Mouse (Mus musculus): Measurements from ENCODE around the gene Tead1. TPM values are rescaled to one million over a fixed set of nuclear protein-coding genes. Genes with fewer than 3 reads are reported as not detected.

The Tead1 gene
- total RNA-seq, 4 experiments from 2014 or later = 12.3 to 13.5 (median 12.6) TPM

- no peak for DNase-seq (ENCODE audit: low spot score in 2 of 2)
These were observed 96.7 kb downstream of the Tead1 start for GRCm38 (mm10) chr7:112775816-112776215.

- no peak for DNase-seq (ENCODE audit: low spot score in 2 of 2)
These were observed 97.6 kb downstream of the Tead1 start for GRCm38 (mm10) chr7:112776670-112777069.

- DNase-seq (ENCODE audit: low spot score in 2 of 2) = no peak
These were observed 100.5 kb downstream of the Tead1 start for GRCm38 (mm10) chr7:112779636-112780035.

GRCm38 (mm10) chr7:112780910-112781309, 101.8 kb downstream of the Tead1 start:
- no peak for DNase-seq (ENCODE audit: low spot score in 2 of 2)

GRCm38 (mm10) chr7:112781987-112782386, 102.9 kb downstream of the Tead1 start:
- no peak for DNase-seq (ENCODE audit: low spot score in 2 of 2)

GRCm38 (mm10) chr7:112784278-112784677, 105.2 kb downstream of the Tead1 start:
- no peak for DNase-seq (ENCODE audit: low spot score in 2 of 2)

GRCm38 (mm10) chr7:112785271-112785670, 106.2 kb downstream of the Tead1 start:
- DNase-seq (ENCODE audit: low spot score in 2 of 2) = no peak

- no peak for DNase-seq (ENCODE audit: low spot score in 2 of 2)
These were observed 107.6 kb downstream of the Tead1 start for GRCm38 (mm10) chr7:112786556-112787225.

- no peak for DNase-seq (ENCODE audit: low spot score in 2 of 2)
These were observed 108.2 kb downstream of the Tead1 start for GRCm38 (mm10) chr7:112787281-112787680.

- DNase-seq (ENCODE audit: low spot score in 2 of 2) = no peak
These were observed 109.2 kb downstream of the Tead1 start for GRCm38 (mm10) chr7:112788321-112788751.

- DNase-seq (ENCODE audit: low spot score in 2 of 2) = no peak
These were observed 110.6 kb downstream of the Tead1 start for GRCm38 (mm10) chr7:112789693-112790092.

GRCm38 (mm10) chr7:112790334-112790733, 111.2 kb downstream of the Tead1 start:
- DNase-seq (ENCODE audit: low spot score in 2 of 2) = no peak

- no peak for DNase-seq (ENCODE audit: low spot score in 2 of 2)
These were observed 113.6 kb downstream of the Tead1 start for GRCm38 (mm10) chr7:112792679-112793078.

- DNase-seq (ENCODE audit: low spot score in 2 of 2) = no peak
These were observed 114.8 kb downstream of the Tead1 start for GRCm38 (mm10) chr7:112793903-112794302.

- no peak for DNase-seq (ENCODE audit: low spot score in 2 of 2)
These were observed 115.4 kb downstream of the Tead1 start for GRCm38 (mm10) chr7:112794481-112794880.

GRCm38 (mm10) chr7:112797526-112798321, 118.6 kb downstream of the Tead1 start:
- DNase-seq (ENCODE audit: low spot score in 2 of 2) = no peak

GRCm38 (mm10) chr7:112801706-112802105, 122.6 kb downstream of the Tead1 start:
- DNase-seq (ENCODE audit: low spot score in 2 of 2) = no peak

GRCm38 (mm10) chr7:112806718-112807400, 127.7 kb downstream of the Tead1 start:
- no peak for DNase-seq (ENCODE audit: low spot score in 2 of 2)

- DNase-seq (ENCODE audit: low spot score in 2 of 2) = no peak
These were observed 128.3 kb downstream of the Tead1 start for GRCm38 (mm10) chr7:112807401-112807751.

GRCm38 (mm10) chr7:112810752-112811151, 131.6 kb downstream of the Tead1 start:
- no peak for DNase-seq (ENCODE audit: low spot score in 2 of 2)

GRCm38 (mm10) chr7:112812037-112812775, 133.1 kb downstream of the Tead1 start:
- DNase-seq (ENCODE audit: low spot score in 2 of 2) = no peak

Measured in left cerebral cortex, adult 8-10 months (tissue).